Mouse (Mus musculus): ENCODE results near the gene Tob1. TPM values are rescaled to one million over a fixed set of nuclear protein-coding genes. Genes with fewer than 3 reads are reported as not detected.

Tob1 gene
- 33.1 and 33.5 TPM in 2 replicates for polyA plus RNA-seq (2014; fragmentation: Nextera tagmentation; extraction: Ambion mirVana)

DNA sequence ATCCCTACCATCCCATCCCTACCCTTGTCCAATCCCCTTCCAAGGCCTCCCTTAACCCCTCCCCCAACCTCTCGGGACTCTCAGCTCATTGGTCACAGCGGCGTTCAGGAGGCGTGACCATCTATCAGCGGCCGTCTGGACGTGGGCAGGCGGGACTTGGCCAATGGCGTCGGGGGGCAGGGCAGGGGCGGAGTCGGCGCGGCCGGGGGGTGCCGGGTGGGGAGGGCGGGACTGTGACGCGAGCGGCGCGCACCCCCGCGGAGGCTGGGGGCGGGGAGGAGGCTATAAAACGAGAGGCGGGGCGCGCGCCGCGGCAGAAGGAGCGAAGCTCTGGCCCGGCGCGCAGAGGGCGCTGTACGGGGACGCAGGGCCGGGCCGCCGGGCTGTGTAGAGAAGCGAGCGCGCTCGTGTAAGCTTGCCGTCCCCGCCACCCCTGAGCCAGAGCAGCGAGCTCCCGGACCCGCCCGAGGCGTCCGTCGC, at the start of gene Tob1:
Tob1 (plus strand) TSS at position 331 of the 480 bp plus-strand sequence.
- peak within 1 kb of the TSS; percentile 95 for H3K9ac ChIP-seq (ENCODE audit: low read length)
- H3K9me3 ChIP-seq (ENCODE audit: control insufficient read depth, low read length) = no peaks in the 10 kb centered on the region
- peaks cover 6% of the 10 kb centered on the region; the same call in 1 of the 2 replicates for H3K36me3 ChIP-seq (ENCODE audit: control insufficient read depth, insufficient read depth, low read length)
- H3K4me1 ChIP-seq (ENCODE audit: control insufficient read depth, insufficient read depth, low read length) = peaks cover 14% of the 10 kb centered on the region
- ATAC-seq (ENCODE audit: low FRiP score) (peak; percentile 98), DNase-seq (ENCODE audit: low spot score, missing footprints) (peak; percentile 100)
- H3K27me3 ChIP-seq (ENCODE audit: control insufficient read depth, insufficient read depth, low read length) = no peaks in the 10 kb centered on the region
- under 1% methylated on average over 37 of the region's 55 CpGs for WGBS
- H3K4me3 ChIP-seq (ENCODE audit: low read depth, low read length) = peak within 1 kb of the TSS; percentile 96
- peak within 1 kb of the TSS; percentile 98 for H3K27ac ChIP-seq (ENCODE audit: low read depth, low read length)
- peak within 1 kb of the TSS; percentile 97 for H3K4me2 ChIP-seq

DNA sequence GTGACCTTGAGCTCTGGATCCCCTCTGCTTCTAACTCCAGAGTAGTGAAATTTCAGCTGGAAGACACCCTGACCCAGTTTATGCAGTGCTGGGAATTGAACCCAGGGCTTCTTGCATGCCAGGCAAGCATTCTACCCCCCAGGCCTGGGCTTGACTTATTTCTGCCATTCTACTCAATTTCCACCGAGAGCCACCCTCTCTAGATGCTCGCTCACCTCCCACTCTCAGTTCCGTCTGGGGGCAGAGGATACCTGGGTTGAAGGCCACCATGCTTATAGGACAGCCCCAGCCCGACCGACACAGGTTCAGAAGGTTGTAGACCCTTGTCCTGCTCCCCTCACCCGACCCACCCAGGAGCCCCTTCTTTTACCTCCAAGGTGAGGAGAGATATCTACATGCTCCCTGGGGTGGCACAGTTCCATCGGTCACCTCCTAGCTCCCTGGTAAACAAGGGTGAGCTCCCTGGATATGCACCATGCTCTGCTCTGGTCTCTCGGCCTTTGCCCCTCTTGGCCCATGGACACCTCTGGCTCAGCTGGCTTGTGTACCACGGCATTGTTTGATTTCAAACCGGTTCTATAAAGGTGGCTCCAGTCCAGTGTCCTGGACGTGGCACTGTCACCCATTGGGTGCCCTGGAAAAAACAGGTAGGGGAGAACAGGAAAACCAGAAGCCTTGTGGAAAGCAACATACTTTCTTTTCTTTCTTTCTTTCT, 49.2 kb upstream of the Tob1 start:
- WGBS = 88% methylated on average over 11 of the region's 11 CpGs
- H3K9ac ChIP-seq (ENCODE audit: low read length) = 0 out of 2 replicates have a peak overlapping the region, but pooled peaks have one; percentile 69
- H3K4me1 ChIP-seq (ENCODE audit: control insufficient read depth, insufficient read depth, low read length) = peaks cover 37% of the 10 kb centered on the region
- H3K27me3 ChIP-seq (ENCODE audit: control insufficient read depth, insufficient read depth, low read length) = no peaks in the 10 kb centered on the region
- no peak for ATAC-seq (ENCODE audit: low FRiP score)
- no peak overlapping the region for H3K4me2 ChIP-seq
- no peak for DNase-seq (ENCODE audit: low spot score, missing footprints)
- H3K9me3 ChIP-seq (ENCODE audit: control insufficient read depth, low read length) = no peaks in the 10 kb centered on the region
- no peaks in the 10 kb centered on the region for H3K36me3 ChIP-seq (ENCODE audit: control insufficient read depth, insufficient read depth, low read length)
- peak overlapping the region; percentile 96 for H3K27ac ChIP-seq (ENCODE audit: low read depth, low read length)
- H3K4me3 ChIP-seq (ENCODE audit: low read depth, low read length) = no peak overlapping the region

DNA sequence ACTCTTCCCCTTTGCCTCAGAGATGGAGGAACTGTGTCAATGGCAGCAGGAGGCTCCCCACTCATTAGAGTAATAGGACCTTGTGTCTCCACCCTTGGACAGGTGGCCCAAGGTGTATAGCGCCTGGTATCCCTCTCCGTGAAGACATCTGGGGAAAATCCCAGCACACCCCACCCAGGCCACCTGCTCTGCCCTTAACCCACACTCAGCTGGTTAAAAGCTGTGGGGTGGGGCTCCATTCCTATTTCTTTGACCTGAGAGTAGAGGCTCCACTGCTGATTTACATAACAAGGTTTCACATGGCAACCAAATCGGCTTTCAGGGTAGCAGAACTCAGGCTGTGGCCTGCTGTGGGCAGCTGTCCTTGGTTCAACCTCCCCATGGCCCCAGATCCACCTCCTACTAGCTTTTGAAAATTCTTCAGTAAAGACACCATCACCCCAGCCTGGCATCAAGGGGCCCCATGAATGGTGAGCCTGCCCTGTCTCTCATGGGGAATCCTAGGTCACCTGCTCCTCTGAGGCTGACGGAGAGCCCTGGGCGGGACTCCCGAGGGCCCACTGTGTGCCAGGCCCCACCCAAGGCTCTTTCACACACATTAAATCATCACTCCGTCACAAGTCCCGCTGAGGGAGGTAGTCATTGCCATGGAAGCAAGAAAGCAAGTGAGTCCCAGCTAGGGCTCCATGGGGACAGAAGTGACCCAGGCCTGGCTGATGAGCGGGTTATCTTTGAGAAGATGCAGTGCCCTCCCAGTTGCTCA, 48.1 kb upstream of the Tob1 start:
- H3K9ac ChIP-seq (ENCODE audit: low read length) = no peak overlapping the region
- H3K4me1 ChIP-seq (ENCODE audit: control insufficient read depth, insufficient read depth, low read length) = peaks cover 37% of the 10 kb centered on the region
- H3K4me3 ChIP-seq (ENCODE audit: low read depth, low read length) = no peak overlapping the region
- no peak overlapping the region for H3K27ac ChIP-seq (ENCODE audit: low read depth, low read length)
- H3K9me3 ChIP-seq (ENCODE audit: control insufficient read depth, low read length) = no peaks in the 10 kb centered on the region
- H3K36me3 ChIP-seq (ENCODE audit: control insufficient read depth, insufficient read depth, low read length) = no peaks in the 10 kb centered on the region
- ATAC-seq (ENCODE audit: low FRiP score) (no peak), DNase-seq (ENCODE audit: low spot score, missing footprints) (no peak)
- 75% methylated on average over 9 of the region's 9 CpGs for WGBS
- H3K27me3 ChIP-seq (ENCODE audit: control insufficient read depth, insufficient read depth, low read length) = no peaks in the 10 kb centered on the region
- no peak overlapping the region for H3K4me2 ChIP-seq

DNA sequence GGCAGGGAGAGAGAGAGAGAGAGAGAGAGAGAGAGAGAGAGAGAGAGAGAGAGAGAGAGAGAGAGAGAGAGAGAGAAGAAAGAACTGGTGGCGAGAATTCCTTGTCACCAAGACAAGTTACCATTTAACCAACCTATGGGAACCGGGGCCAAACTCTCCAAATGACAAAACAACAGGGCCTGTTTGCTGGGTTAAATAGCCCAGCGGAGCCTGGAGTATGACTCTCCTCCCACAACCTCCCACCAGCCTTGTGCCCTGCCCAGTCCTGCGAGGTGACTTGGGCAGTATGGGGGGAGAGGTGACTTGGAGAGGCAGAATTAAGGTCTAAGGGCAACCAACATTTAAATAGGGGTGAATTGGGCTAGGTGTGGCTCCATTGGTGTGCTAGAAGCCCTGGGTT, 45.5 kb upstream of the Tob1 start:
- no peaks in the 10 kb centered on the region for H3K27me3 ChIP-seq (ENCODE audit: control insufficient read depth, insufficient read depth, low read length)
- no peak overlapping the region for H3K4me3 ChIP-seq (ENCODE audit: low read depth, low read length)
- DNase-seq (ENCODE audit: low spot score, missing footprints) (no peak), ATAC-seq (ENCODE audit: low FRiP score) (no peak)
- H3K9me3 ChIP-seq (ENCODE audit: control insufficient read depth, low read length) = no peaks in the 10 kb centered on the region
- peaks cover 17% of the 10 kb centered on the region for H3K4me1 ChIP-seq (ENCODE audit: control insufficient read depth, insufficient read depth, low read length)
- H3K4me2 ChIP-seq = no peak overlapping the region
- 79% methylated on average over 4 of the region's 4 CpGs for WGBS
- H3K27ac ChIP-seq (ENCODE audit: low read depth, low read length) = no peak overlapping the region
- no peaks in the 10 kb centered on the region for H3K36me3 ChIP-seq (ENCODE audit: control insufficient read depth, insufficient read depth, low read length)
- no peak overlapping the region for H3K9ac ChIP-seq (ENCODE audit: low read length)

GRCm38 (mm10) chr11:94168238-94168637, 43.0 kb upstream of the Tob1 start:
- Histone ChIP-seq H3K4me1 (ENCODE audit: control insufficient read depth, insufficient read depth, low read length) (peaks cover 4% of the 10 kb centered on the region), H3K27me3 (ENCODE audit: control insufficient read depth, insufficient read depth, low read length) (no peaks in the 10 kb centered on the region), H3K9ac (ENCODE audit: low read length) (no peak overlapping the region), H3K27ac (ENCODE audit: low read depth, low read length) (no peak overlapping the region), H3K9me3 (ENCODE audit: control insufficient read depth, low read length) (no peaks in the 10 kb centered on the region), H3K4me2 (no peak overlapping the region), H3K36me3 (ENCODE audit: control insufficient read depth, insufficient read depth, low read length) (no peaks in the 10 kb centered on the region), H3K4me3 (ENCODE audit: low read depth, low read length) (no peak overlapping the region)
- no peak for DNase-seq (ENCODE audit: low spot score, missing footprints)
- 79% methylated on average over 5 of the region's 5 CpGs for WGBS
- no peak for ATAC-seq (ENCODE audit: low FRiP score)

DNA sequence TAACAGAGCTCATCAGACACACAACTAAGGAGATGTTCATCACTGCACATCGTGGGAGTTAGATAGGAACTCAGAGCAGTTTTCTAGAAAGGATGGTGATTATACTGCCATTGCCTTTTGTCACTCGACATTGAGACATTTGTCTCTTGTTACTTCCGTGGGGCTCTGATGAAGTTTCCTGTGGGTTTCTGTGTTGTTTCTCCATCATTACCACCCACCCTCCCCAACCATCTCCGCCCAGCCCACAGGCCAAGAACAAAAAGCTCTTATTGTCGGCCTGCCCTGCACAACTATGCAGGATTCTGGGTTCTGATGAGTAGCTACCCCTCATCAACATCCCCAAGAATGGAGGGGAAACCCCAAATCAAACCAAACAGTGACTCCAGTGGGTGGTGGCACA, 41.7 kb upstream of the Tob1 start:
- Histone ChIP-seq H3K4me3 (ENCODE audit: low read depth, low read length) (no peak overlapping the region), H3K27me3 (ENCODE audit: control insufficient read depth, insufficient read depth, low read length) (no peaks in the 10 kb centered on the region), H3K27ac (ENCODE audit: low read depth, low read length) (no peak overlapping the region), H3K4me1 (ENCODE audit: control insufficient read depth, insufficient read depth, low read length) (no peaks in the 10 kb centered on the region), H3K9me3 (ENCODE audit: control insufficient read depth, low read length) (no peaks in the 10 kb centered on the region), H3K36me3 (ENCODE audit: control insufficient read depth, insufficient read depth, low read length) (no peaks in the 10 kb centered on the region), H3K9ac (ENCODE audit: low read length) (no peak overlapping the region), H3K4me2 (no peak overlapping the region)
- no peak for ATAC-seq (ENCODE audit: low FRiP score)
- DNase-seq (ENCODE audit: low spot score, missing footprints) = no peak
- 88% methylated on average over 5 of the region's 5 CpGs for WGBS

DNA sequence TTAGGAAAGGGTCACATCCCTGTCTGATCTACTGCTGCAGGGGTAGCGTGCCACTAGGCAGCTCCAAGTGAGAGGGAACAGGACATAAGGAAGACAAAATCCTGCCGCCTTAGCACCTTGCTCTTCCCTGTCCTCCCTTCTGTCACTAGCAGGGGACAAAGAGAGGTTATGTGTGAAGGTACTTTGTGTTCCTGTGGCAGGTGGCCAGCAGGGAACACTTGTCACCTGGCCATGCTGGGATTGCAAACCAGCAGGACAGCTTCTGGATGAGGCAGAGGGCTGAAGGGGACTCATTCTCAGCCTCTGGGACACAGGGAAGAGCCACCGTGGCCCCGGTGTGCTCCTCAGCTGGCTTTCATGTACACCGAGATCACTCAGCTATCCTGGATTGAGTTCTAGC, 39.6 kb upstream of the Tob1 start:
- no peaks in the 10 kb centered on the region for H3K9me3 ChIP-seq (ENCODE audit: control insufficient read depth, low read length)
- WGBS = 88% methylated on average over 5 of the region's 5 CpGs

DNA sequence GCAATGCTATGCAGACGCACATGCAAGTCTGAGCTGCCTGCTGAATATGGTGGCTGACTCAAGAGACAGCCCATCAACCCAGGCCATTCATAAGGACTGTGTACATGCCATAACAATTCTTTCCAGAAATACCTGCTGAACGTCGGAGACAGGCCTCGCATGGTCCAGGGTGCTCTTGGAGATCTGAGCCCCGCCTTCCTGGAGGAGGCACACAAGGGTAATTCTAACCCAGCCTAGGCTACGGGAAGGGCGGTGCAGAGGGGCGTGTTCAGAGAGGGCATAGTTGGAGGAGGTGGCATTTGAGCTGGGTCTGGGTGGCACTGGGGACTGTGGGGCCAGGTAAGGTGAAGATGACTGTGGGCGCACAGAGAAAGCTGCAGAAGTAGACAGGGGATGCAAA, 39.1 kb upstream of the Tob1 start:
- Histone ChIP-seq H3K4me3 (ENCODE audit: low read depth, low read length) (no peak overlapping the region), H3K4me2 (no peak overlapping the region), H3K9me3 (ENCODE audit: control insufficient read depth, low read length) (no peaks in the 10 kb centered on the region), H3K36me3 (ENCODE audit: control insufficient read depth, insufficient read depth, low read length) (no peaks in the 10 kb centered on the region), H3K27ac (ENCODE audit: low read depth, low read length) (no peak overlapping the region), H3K27me3 (ENCODE audit: control insufficient read depth, insufficient read depth, low read length) (no peaks in the 10 kb centered on the region), H3K9ac (ENCODE audit: low read length) (no peak overlapping the region), H3K4me1 (ENCODE audit: control insufficient read depth, insufficient read depth, low read length) (0 out of 2 replicates have a peak, but pooled peaks cover 2% of the 10 kb centered on the region)
- DNase-seq (ENCODE audit: low spot score, missing footprints) (no peak), ATAC-seq (ENCODE audit: low FRiP score) (no peak)
- 86% methylated on average over 9 of the region's 9 CpGs for WGBS

More for the DNA sequence above, 39.6 kb upstream of the Tob1 start:
- Histone ChIP-seq H3K4me1 (ENCODE audit: control insufficient read depth, insufficient read depth, low read length) (0 out of 2 replicates have a peak, but pooled peaks cover 2% of the 10 kb centered on the region), H3K36me3 (ENCODE audit: control insufficient read depth, insufficient read depth, low read length) (no peaks in the 10 kb centered on the region), H3K27ac (ENCODE audit: low read depth, low read length) (no peak overlapping the region), H3K27me3 (ENCODE audit: control insufficient read depth, insufficient read depth, low read length) (no peaks in the 10 kb centered on the region), H3K4me3 (ENCODE audit: low read depth, low read length) (no peak overlapping the region), H3K4me2 (no peak overlapping the region), H3K9ac (ENCODE audit: low read length) (no peak overlapping the region)
- ATAC-seq (ENCODE audit: low FRiP score) (no peak), DNase-seq (ENCODE audit: low spot score, missing footprints) (no peak)

GRCm38 (mm10) chr11:94173726-94174146, 37.5 kb upstream of the Tob1 start:
- DNase-seq (ENCODE audit: low spot score, missing footprints) (no peak), ATAC-seq (ENCODE audit: low FRiP score) (no peak)
- Histone ChIP-seq H3K27me3 (ENCODE audit: control insufficient read depth, insufficient read depth, low read length) (no peaks in the 10 kb centered on the region), H3K4me2 (no peak overlapping the region), H3K4me1 (ENCODE audit: control insufficient read depth, insufficient read depth, low read length) (0 out of 2 replicates have a peak, but pooled peaks cover 2% of the 10 kb centered on the region), H3K9me3 (ENCODE audit: control insufficient read depth, low read length) (no peaks in the 10 kb centered on the region), H3K9ac (ENCODE audit: low read length) (no peak overlapping the region), H3K4me3 (ENCODE audit: low read depth, low read length) (no peak overlapping the region), H3K36me3 (ENCODE audit: control insufficient read depth, insufficient read depth, low read length) (no peaks in the 10 kb centered on the region), H3K27ac (ENCODE audit: low read depth, low read length) (no peak overlapping the region)
- 61% methylated on average over 4 of the region's 4 CpGs for WGBS

All from midbrain, embryonic 11.5 days (tissue).